Mouse (Mus musculus): ENCODE results near the gene Magi1. TPM values are rescaled to one million over a fixed set of nuclear protein-coding genes. Genes with fewer than 3 reads are reported as not detected.

Magi1 gene
- polyA plus RNA-seq, 1 experiment from 2014 or later = 8.3 TPM

- no peak for ATAC-seq (ENCODE audit: insufficient number of reproducible peaks, low FRiP score, low TSS enrichment, low read depth)
- Histone ChIP-seq H3K4me3 (peak overlapping the region; percentile 80), H3K27me3 (0 out of 2 replicates have a peak, but pooled peaks cover 2% of the 10 kb centered on the region), H3K4me2 (peak overlapping the region; percentile 95), H3K27ac (peak overlapping the region; percentile 98), H3K36me3 (no peaks in the 10 kb centered on the region), H3K9ac (peak overlapping the region; percentile 78), H3K9me3 (no peaks in the 10 kb centered on the region), H3K4me1 (peaks cover 25% of the 10 kb centered on the region)
- WGBS = under 1% methylated on average over 54 of the region's 55 CpGs
Observed at GRCm38 (mm10) chr6:94282301-94283241, 1.1 kb downstream of the Magi1 start.

- peak overlapping the region; percentile 95 for H3K4me2 ChIP-seq
- H3K27me3 ChIP-seq = 0 out of 2 replicates have a peak, but pooled peaks cover 2% of the 10 kb centered on the region
- no peak overlapping the region; the same call in 1 of the 2 replicates for H3K9ac ChIP-seq
- WGBS = 14% methylated on average over 17 of the region's 17 CpGs
- H3K36me3 ChIP-seq = no peaks in the 10 kb centered on the region
- H3K4me3 ChIP-seq = peak overlapping the region; percentile 80
- ATAC-seq (ENCODE audit: insufficient number of reproducible peaks, low FRiP score, low TSS enrichment, low read depth) = no peak
- H3K9me3 ChIP-seq = no peaks in the 10 kb centered on the region
- H3K4me1 ChIP-seq = peaks cover 25% of the 10 kb centered on the region
- no peak overlapping the region for H3K27ac ChIP-seq
Observed at GRCm38 (mm10) chr6:94281606-94282280, 2.0 kb downstream of the Magi1 start.

- no peak for ATAC-seq (ENCODE audit: insufficient number of reproducible peaks, low FRiP score, low TSS enrichment, low read depth)
- no peaks in the 10 kb centered on the region for H3K36me3 ChIP-seq
- WGBS = 91% methylated on average over 3 of the region's 3 CpGs
Observed at GRCm38 (mm10) chr6:94273941-94274340, 9.8 kb downstream of the Magi1 start.

GRCm38 (mm10) chr6:94270001-94270400 is 13.7 kb downstream of the Magi1 start:
- Histone ChIP-seq H3K4me2 (no peak overlapping the region), H3K9me3 (no peaks in the 10 kb centered on the region), H3K9ac (no peak overlapping the region), H3K27me3 (no peaks in the 10 kb centered on the region), H3K4me1 (peaks cover 2% of the 10 kb centered on the region; the same call in 1 of the 2 replicates), H3K36me3 (no peaks in the 10 kb centered on the region), H3K4me3 (no peak overlapping the region), H3K27ac (no peak overlapping the region)
- WGBS = 67% methylated on average over 5 of the region's 5 CpGs
- no peak for ATAC-seq (ENCODE audit: insufficient number of reproducible peaks, low FRiP score, low TSS enrichment, low read depth)

More at GRCm38 (mm10) chr6:94273941-94274340, 9.8 kb downstream of the Magi1 start:
- H3K4me3 ChIP-seq = no peak overlapping the region
- no peaks in the 10 kb centered on the region for H3K4me1 ChIP-seq
- H3K4me2 ChIP-seq = no peak overlapping the region
- no peaks in the 10 kb centered on the region for H3K27me3 ChIP-seq
- no peak overlapping the region for H3K9ac ChIP-seq
- no peaks in the 10 kb centered on the region for H3K9me3 ChIP-seq
- H3K27ac ChIP-seq = no peak overlapping the region

GRCm38 (mm10) chr6:94269174-94269573 is 14.5 kb downstream of the Magi1 start:
- no peak for ATAC-seq (ENCODE audit: insufficient number of reproducible peaks, low FRiP score, low TSS enrichment, low read depth)
- Histone ChIP-seq H3K27me3 (no peaks in the 10 kb centered on the region), H3K27ac (no peak overlapping the region), H3K4me2 (no peak overlapping the region), H3K9me3 (no peaks in the 10 kb centered on the region), H3K36me3 (no peaks in the 10 kb centered on the region), H3K4me1 (peaks cover 2% of the 10 kb centered on the region; the same call in 1 of the 2 replicates), H3K9ac (no peak overlapping the region), H3K4me3 (no peak overlapping the region)
- WGBS = 87% methylated on average over 4 of the region's 4 CpGs

GRCm38 (mm10) chr6:94265244-94265935 is 18.3 kb downstream of the Magi1 start:
- no peak for ATAC-seq (ENCODE audit: insufficient number of reproducible peaks, low FRiP score, low TSS enrichment, low read depth)
- H3K9me3 ChIP-seq = no peaks in the 10 kb centered on the region
- WGBS = 57% methylated on average over 3 of the region's 3 CpGs

GRCm38 (mm10) chr6:94264183-94264941 is 19.4 kb downstream of the Magi1 start:
- H3K4me2 ChIP-seq = no peak overlapping the region
- peaks cover 6% of the 10 kb centered on the region for H3K4me1 ChIP-seq
- no peak for ATAC-seq (ENCODE audit: insufficient number of reproducible peaks, low FRiP score, low TSS enrichment, low read depth)
- no peaks in the 10 kb centered on the region for H3K9me3 ChIP-seq
- no peak overlapping the region for H3K4me3 ChIP-seq
- H3K36me3 ChIP-seq = no peaks in the 10 kb centered on the region
- H3K9ac ChIP-seq = no peak overlapping the region
- no peaks in the 10 kb centered on the region for H3K27me3 ChIP-seq
- 65% methylated on average over 7 of the region's 7 CpGs for WGBS
- H3K27ac ChIP-seq = no peak overlapping the region

More at GRCm38 (mm10) chr6:94265244-94265935, 18.3 kb downstream of the Magi1 start:
- no peaks in the 10 kb centered on the region for H3K36me3 ChIP-seq
- peaks cover 6% of the 10 kb centered on the region for H3K4me1 ChIP-seq
- H3K4me3 ChIP-seq = no peak overlapping the region
- no peak overlapping the region for H3K9ac ChIP-seq
- H3K27ac ChIP-seq = no peak overlapping the region
- no peaks in the 10 kb centered on the region for H3K27me3 ChIP-seq
- no peak overlapping the region for H3K4me2 ChIP-seq

- no peak overlapping the region for H3K27ac ChIP-seq
- no peak overlapping the region for H3K4me2 ChIP-seq
- no peak for ATAC-seq (ENCODE audit: insufficient number of reproducible peaks, low FRiP score, low TSS enrichment, low read depth)
- WGBS = 78% methylated on average over 5 of the region's 5 CpGs
- H3K4me1 ChIP-seq = peaks cover 24% of the 10 kb centered on the region
- no peak overlapping the region for H3K9ac ChIP-seq
- H3K36me3 ChIP-seq = no peaks in the 10 kb centered on the region
- no peaks in the 10 kb centered on the region for H3K9me3 ChIP-seq
- H3K27me3 ChIP-seq = no peaks in the 10 kb centered on the region
- H3K4me3 ChIP-seq = no peak overlapping the region
Observed at GRCm38 (mm10) chr6:94260831-94261230, 22.9 kb downstream of the Magi1 start.

- no peak overlapping the region for H3K9ac ChIP-seq
- peaks cover 26% of the 10 kb centered on the region for H3K4me1 ChIP-seq
- H3K36me3 ChIP-seq = no peaks in the 10 kb centered on the region
- H3K27me3 ChIP-seq = no peaks in the 10 kb centered on the region
- no peak overlapping the region for H3K4me2 ChIP-seq
- H3K4me3 ChIP-seq = no peak overlapping the region
- WGBS = 91% methylated on average over 2 of the region's 2 CpGs
- no peak overlapping the region for H3K27ac ChIP-seq
- no peaks in the 10 kb centered on the region for H3K9me3 ChIP-seq
- ATAC-seq (ENCODE audit: insufficient number of reproducible peaks, low FRiP score, low TSS enrichment, low read depth) = no peak
Observed at GRCm38 (mm10) chr6:94259981-94260380, 23.7 kb downstream of the Magi1 start.

- no peak overlapping the region for H3K9ac ChIP-seq
- H3K9me3 ChIP-seq = no peaks in the 10 kb centered on the region
- ATAC-seq (ENCODE audit: insufficient number of reproducible peaks, low FRiP score, low TSS enrichment, low read depth) = no peak
- no peak overlapping the region for H3K4me3 ChIP-seq
- WGBS = 73% methylated on average over 3 of the region's 3 CpGs
- H3K36me3 ChIP-seq = no peaks in the 10 kb centered on the region
- H3K27me3 ChIP-seq = no peaks in the 10 kb centered on the region
- no peak overlapping the region for H3K4me2 ChIP-seq
- H3K4me1 ChIP-seq = peaks cover 22% of the 10 kb centered on the region
- no peak overlapping the region for H3K27ac ChIP-seq
Observed at GRCm38 (mm10) chr6:94257831-94258173, 25.9 kb downstream of the Magi1 start.

Data from limb, embryonic 15.5 days (tissue).